ENCODE assay signal across 9 mouse cellular contexts in genomic region chr11:57800266-57800951, GRCm38 (mm10). TPM values are rescaled to one million over a fixed set of nuclear protein-coding genes. Genes with fewer than 3 reads are reported as not detected.
A peak's percentile ranks its signal among the peaks of the same experiment; 100 is the strongest.
DNase-seq lines count a peak whose midpoint lies in the region; ATAC-seq and TF ChIP-seq lines count a peak whose summit lies in the region.
"Had no signal": no experiment of that assay in that cellular context is flagged by ENCODE, and none has a peak within 500 bp of the region (broad histone marks: within the 10 kb centered on the region; RNA-seq: fewer than 3 reads in every experiment).

No protein-coding gene starts in this region.

- no peak for TF ChIP-seq CTCF in liver, adult 2 months (IDR thresholded peaks at IDR 0.05; ENCODE audit: low read depth, low read length)
- TF ChIP-seq CTCF in lung, postnatal 0 days (IDR thresholded peaks at IDR 0.05), result no peak

- no peak for TF ChIP-seq POLR2A in liver, adult 2 months (IDR thresholded peaks at IDR 0.05; ENCODE audit: extremely low read depth, insufficient read depth, low read length)

- peak overlapping the region; percentile 61 for H3K4me3 ChIP-seq in liver, adult 2 months (ENCODE audit: insufficient read depth, low read depth, low read length)
- peak overlapping the region; percentile 94 for H3K4me3 ChIP-seq in embryonic facial prominence, embryonic 14.5 days (ENCODE audit: low read depth, low read length)
- H3K4me3 ChIP-seq in intestine, embryonic 14.5 days (ENCODE audit: low read depth, low read length), result peak overlapping the region; percentile 83
- H3K4me3 ChIP-seq in lung, postnatal 0 days (ENCODE audit: low read depth, low read length), result peak overlapping the region; percentile 72
- H3K4me3 ChIP-seq in stomach, embryonic 16.5 days (replicated peaks; ENCODE audit: low read length), result peak overlapping the region; percentile 60

- no peaks in the 10 kb centered on the region for H3K36me3 ChIP-seq in liver, adult 2 months (ENCODE audit: control insufficient read depth, insufficient read depth, low read length)
- H3K36me3 ChIP-seq in embryonic facial prominence, embryonic 14.5 days (ENCODE audit: control insufficient read depth, insufficient read depth, low read length), result no peaks in the 10 kb centered on the region
- H3K36me3 ChIP-seq in intestine, embryonic 14.5 days (ENCODE audit: control insufficient read depth, insufficient read depth, low read length), result no peaks in the 10 kb centered on the region
- H3K36me3 ChIP-seq in lung, postnatal 0 days (ENCODE audit: insufficient read depth, low read length), result no peaks in the 10 kb centered on the region
- H3K36me3 ChIP-seq in stomach, embryonic 16.5 days (ENCODE audit: control insufficient read depth, insufficient read depth, low read length), result no peaks in the 10 kb centered on the region

- peaks cover 11% of the 10 kb centered on the region for H3K79me2 ChIP-seq in liver, adult 2 months (ENCODE audit: control insufficient read depth, insufficient read depth, low read length)

- DNase-seq in liver, adult 2 months (ENCODE audit: extremely low read depth, low read depth, low spot score), result peak; percentile 46
- no peak for DNase-seq in liver
- no peak for DNase-seq in embryonic facial prominence, embryonic 14.5 days (ENCODE audit: low spot score)
- DNase-seq in intestine, embryonic 14.5 days (ENCODE audit: low spot score), result peak; percentile 70
- peak; percentile 33 for DNase-seq in lung, postnatal 0 days (ENCODE audit: low spot score)
- DNase-seq in layer of hippocampus, adult 9-11 months, result no peak
- DNase-seq in frontal cortex, postnatal 10 days (ENCODE audit: low spot score in 2 of 2), result no peak

- H3K9me3 ChIP-seq in embryonic facial prominence, embryonic 14.5 days (ENCODE audit: control insufficient read depth, low read length), result no peaks in the 10 kb centered on the region
- no peaks in the 10 kb centered on the region for H3K9me3 ChIP-seq in intestine, embryonic 14.5 days (ENCODE audit: control insufficient read depth, low read length)
- no peaks in the 10 kb centered on the region for H3K9me3 ChIP-seq in lung, postnatal 0 days (ENCODE audit: low read length)
- H3K9me3 ChIP-seq in stomach, embryonic 16.5 days (replicated peaks; ENCODE audit: control insufficient read depth, low read length), result no peaks in the 10 kb centered on the region

- H3K9ac ChIP-seq in liver, adult 2 months (ENCODE audit: low read depth, low read length), result peak overlapping the region; percentile 75
- H3K9ac ChIP-seq in embryonic facial prominence, embryonic 14.5 days (ENCODE audit: low read depth, low read length), result peak overlapping the region; percentile 90
- peak overlapping the region; percentile 84 for H3K9ac ChIP-seq in intestine, embryonic 14.5 days (ENCODE audit: low read length)
- H3K9ac ChIP-seq in lung, postnatal 0 days (replicated peaks; ENCODE audit: low read depth), result peak overlapping the region; percentile 46
- peak overlapping the region; percentile 87 for H3K9ac ChIP-seq in stomach, embryonic 16.5 days (ENCODE audit: low read length)

- H3K4me2 ChIP-seq in embryonic facial prominence, embryonic 14.5 days (ENCODE audit: low read depth, low read length), result peak overlapping the region; percentile 85
- H3K4me2 ChIP-seq in intestine, embryonic 14.5 days (ENCODE audit: low read length), result peak overlapping the region; percentile 66
- peak overlapping the region; percentile 83 for H3K4me2 ChIP-seq in lung, postnatal 0 days (replicated peaks; ENCODE audit: low read depth, low read length)
- peak overlapping the region; percentile 85 for H3K4me2 ChIP-seq in stomach, embryonic 16.5 days (ENCODE audit: low read depth, low read length)

- peaks cover 6% of the 10 kb centered on the region; the same call in 1 of the 2 replicates for H3K4me1 ChIP-seq in liver, adult 2 months (ENCODE audit: control insufficient read depth, insufficient read depth, low read length)
- peaks cover 17% of the 10 kb centered on the region for H3K4me1 ChIP-seq in embryonic facial prominence, embryonic 14.5 days (ENCODE audit: control insufficient read depth, insufficient read depth, low read length)
- H3K4me1 ChIP-seq in intestine, embryonic 14.5 days (replicated peaks; ENCODE audit: control insufficient read depth, insufficient read depth, low read length), result peaks cover 18% of the 10 kb centered on the region
- H3K4me1 ChIP-seq in lung, postnatal 0 days (ENCODE audit: insufficient read depth, low read depth, low read length), result peaks cover 12% of the 10 kb centered on the region
- H3K4me1 ChIP-seq in stomach, embryonic 16.5 days (ENCODE audit: control insufficient read depth, insufficient read depth, low read length), result peaks cover 12% of the 10 kb centered on the region

- 16% methylated on average over 22 of the region's 22 CpGs for WGBS in liver, adult 2 months
- whole genome bisulfite sequencing in embryonic facial prominence, embryonic 14.5 days, result 18% methylated on average over 22 of the region's 22 CpGs
- WGBS in intestine, embryonic 14.5 days, result 11% methylated on average over 22 of the region's 22 CpGs
- WGBS in lung, postnatal 0 days, result 15% methylated on average over 22 of the region's 22 CpGs
- 17% methylated on average over 22 of the region's 22 CpGs for WGBS in stomach, embryonic 16.5 days

- H3K27me3 ChIP-seq in liver, adult 2 months (ENCODE audit: control insufficient read depth, insufficient read depth, low read length), result no peaks in the 10 kb centered on the region
- H3K27me3 ChIP-seq in embryonic facial prominence, embryonic 14.5 days (replicated peaks; ENCODE audit: control insufficient read depth, insufficient read depth, low read length), result no peaks in the 10 kb centered on the region
- H3K27me3 ChIP-seq in intestine, embryonic 14.5 days (replicated peaks; ENCODE audit: control insufficient read depth, insufficient read depth, low read length), result no peaks in the 10 kb centered on the region
- no peaks in the 10 kb centered on the region for H3K27me3 ChIP-seq in lung, postnatal 0 days (replicated peaks; ENCODE audit: insufficient read depth, low read length)
- H3K27me3 ChIP-seq in stomach, embryonic 16.5 days (ENCODE audit: control insufficient read depth, insufficient read depth, low read length), result no peaks in the 10 kb centered on the region

- no peak for ATAC-seq in embryonic facial prominence, embryonic 14.5 days (ENCODE audit: low read depth)
- ATAC-seq in intestine, embryonic 14.5 days (replicated peaks; ENCODE audit: low FRiP score, low TSS enrichment, low read depth), result no peak
- ATAC-seq in lung, postnatal 0 days, result no peak
- ATAC-seq in stomach, embryonic 16.5 days (ENCODE audit: insufficient read depth, low FRiP score), result no peak

- no peak for TF ChIP-seq EP300 in lung, postnatal 0 days (IDR thresholded peaks at IDR 0.05)

- H3K27ac ChIP-seq in liver, adult 2 months (replicated peaks; ENCODE audit: insufficient read depth, low read depth, low read length), result peak overlapping the region; percentile 52
- peak overlapping the region; percentile 83; the same call in 1 of the 2 replicates for H3K27ac ChIP-seq in embryonic facial prominence, embryonic 14.5 days (replicated peaks; ENCODE audit: low read depth, low read length)
- peak overlapping the region; percentile 71 for H3K27ac ChIP-seq in intestine, embryonic 14.5 days (ENCODE audit: low read depth)
- H3K27ac ChIP-seq in lung, postnatal 0 days (ENCODE audit: low read length), result peak overlapping the region; percentile 75
- peak overlapping the region; percentile 66 for H3K27ac ChIP-seq in stomach, embryonic 16.5 days (ENCODE audit: low read length)

RNA-seq across cellular contexts. Expression of gene Sap30l, which starts 1.0 kb away (rescaled TPM):
- total RNA-seq in liver, adult 2 months (2014; rRNA removed), result 22.4 and 24.3 TPM in 2 replicates
- polyA plus RNA-seq in liver, adult 2 months (2012; rRNA removed), result 24.5 and 30.1 TPM in 2 replicates
- 14.2 and 16.3 TPM in 2 replicates for polyA plus RNA-seq in embryonic facial prominence, embryonic 14.5 days (2014; fragmentation: Nextera tagmentation; extraction: Ambion mirVana)
- 10.1 and 15.0 TPM in 2 replicates for polyA plus RNA-seq in intestine, embryonic 14.5 days (2014; fragmentation: Nextera tagmentation; extraction: Ambion mirVana)
- 16.7 and 16.8 TPM in 2 replicates for polyA plus RNA-seq in lung, postnatal 0 days (2015; fragmentation: Nextera tagmentation; extraction: Ambion mirVana)
- polyA plus RNA-seq in stomach, embryonic 16.5 days (2015; fragmentation: Nextera tagmentation; extraction: Ambion mirVana), result 5.9 and 6.6 TPM in 2 replicates

RNA-seq across cellular contexts. Expression of gene Hand1, which starts 32.2 kb away (rescaled TPM):
- not detected in 2 replicates for total RNA-seq in liver, adult 2 months (2014; rRNA removed)
- not detected in 2 replicates for polyA plus RNA-seq in liver, adult 2 months (2012; rRNA removed)
- 1.6 and 1.7 TPM in 2 replicates for polyA plus RNA-seq in embryonic facial prominence, embryonic 14.5 days (2014; fragmentation: Nextera tagmentation; extraction: Ambion mirVana)
- 36.6 and 44.4 TPM in 2 replicates for polyA plus RNA-seq in intestine, embryonic 14.5 days (2014; fragmentation: Nextera tagmentation; extraction: Ambion mirVana)
- not detected in 2 replicates for polyA plus RNA-seq in lung, postnatal 0 days (2015; fragmentation: Nextera tagmentation; extraction: Ambion mirVana)
- 1.0 and 1.4 TPM in 2 replicates for polyA plus RNA-seq in stomach, embryonic 16.5 days (2015; fragmentation: Nextera tagmentation; extraction: Ambion mirVana)
- polyA plus RNA-seq: brain, embryonic 14.5 days had no signal

Comparison
In these comparisons a context has a peak if more than half of its experiments do, and no peak if none do; other contexts are left out.
1. DNase-seq: peak in liver, adult 2 months (single experiment), intestine, embryonic 14.5 days (single experiment) and lung, postnatal 0 days (single experiment); none in liver (single experiment), embryonic facial prominence, embryonic 14.5 days (single experiment), layer of hippocampus, adult 9-11 months (single experiment) and frontal cortex, postnatal 10 days (0 of 2).
2. RNA of gene Hand1, which starts 32.2 kb away (polyA plus RNA-seq): 36.6 to 44.4 TPM in intestine, embryonic 14.5 days; 1.6 to 1.7 TPM in embryonic facial prominence, embryonic 14.5 days, 1.0 to 1.4 TPM in stomach, embryonic 16.5 days, not detected in liver, adult 2 months and not detected in lung, postnatal 0 days; every median in the first group is over 10 times any median in the second.
3. Peak in every context shown above with its lines, with median percentiles within 50 percentile points of each other: H3K27ac ChIP-seq, H3K4me3 ChIP-seq, H3K9ac ChIP-seq and H3K4me2 ChIP-seq.